Mouse (Mus musculus) forebrain, embryonic 13.5 days (tissue): ENCODE data around the gene Ice2. TPM values are rescaled to one million over a fixed set of nuclear protein-coding genes. Genes with fewer than 3 reads are reported as not detected.

ENCODE experiments used
- ATAC-seq: fragments of 200-750 bp; cut with Nextera tagmentation; 2 replicates; pipeline ENCODE4 v1.8.0; 2017
- H3K27ac ChIP-seq: fragments of 300-500 bp; sonication (generic); 2 replicates; pipeline ENCODE4 v1.5.1; 2015; ENCODE audit warnings: inconsistent platforms, mild to moderate bottlenecking, moderate library complexity
- H3K27me3 ChIP-seq: fragments of 300-500 bp; sonication (generic); 2 replicates; pipeline ENCODE4 v1.6.1; 2015; ENCODE audit warnings: mild to moderate bottlenecking, inconsistent platforms
- H3K36me3 ChIP-seq: fragments of 300-500 bp; sonication (generic); 2 replicates; pipeline ENCODE4 v1.6.1; 2015; ENCODE audit warnings: mild to moderate bottlenecking, inconsistent platforms; ENCODE audit not compliant: poor library complexity, severe bottlenecking
- H3K4me1 ChIP-seq: fragments of 300-500 bp; sonication (generic); 2 replicates; pipeline ENCODE4 v1.6.1; 2015; ENCODE audit warnings: inconsistent platforms
- H3K4me2 ChIP-seq: fragments of 300-500 bp; sonication (generic); 2 replicates; pipeline ENCODE4 v1.6.1; 2015; ENCODE audit warnings: inconsistent platforms, mild to moderate bottlenecking, moderate library complexity
- H3K4me3 ChIP-seq: fragments of 300-500 bp; sonication (generic); 2 replicates; pipeline ENCODE4 v1.5.1; 2015; ENCODE audit warnings: mild to moderate bottlenecking, inconsistent platforms
- H3K9ac ChIP-seq: fragments of 300-500 bp; sonication (generic); 2 replicates; pipeline ENCODE4 v1.6.1; 2015; ENCODE audit warnings: mild to moderate bottlenecking, inconsistent platforms
- H3K9me3 ChIP-seq: fragments of 300-500 bp; sonication (generic); replicated peaks from 2 replicates; pipeline ENCODE4 v1.6.1; 2016; ENCODE audit warnings: inconsistent platforms
- WGBS: fragments of 180-500 bp; shearing (Covaris S2); methylation state at CpG from one replicate; pipeline ENCODE4 v1.1.7; 2015; 5-methylcytosine and 5-hydroxymethylcytosine counted together
- polyA plus RNA-seq: library from polyadenylated mRNA; unstranded; fragments of >200 nt; fragmentation: Nextera tagmentation; extraction: Ambion mirVana; gene quantifications from 2 replicates; pipeline ENCODE4 v1.2.1, GENCODE M21; 2015

Ice2 gene
- polyA plus RNA-seq, result 14.9 and 16.4 TPM in 2 replicates

GRCm38 (mm10) chr9:69397760-69398452 lies at the start of gene Ice2:
Ice2 (plus strand) TSS chr9:69397906.
- Histone ChIP-seq H3K36me3 (no peaks in the 10 kb centered on the region), H3K4me2 (peak within 1 kb of the TSS; percentile 87), H3K9ac (peak within 1 kb of the TSS; percentile 89), H3K4me3 (peak within 1 kb of the TSS; percentile 75), H3K27ac (peak within 1 kb of the TSS; percentile 93), H3K4me1 (peaks cover 9% of the 10 kb centered on the region), H3K9me3 (no peaks in the 10 kb centered on the region), H3K27me3 (no peaks in the 10 kb centered on the region)
- under 1% methylated on average over 44 of the region's 53 CpGs for WGBS
- peak; percentile 95 for ATAC-seq

GRCm38 (mm10) chr9:69349537-69349936 lies 48.2 kb upstream of the Ice2 start:
- Histone ChIP-seq H3K9ac (no peak overlapping the region), H3K4me2 (no peak overlapping the region), H3K36me3 (no peaks in the 10 kb centered on the region), H3K4me3 (no peak overlapping the region), H3K27ac (no peak overlapping the region), H3K4me1 (peaks cover 6% of the 10 kb centered on the region; the same call in 1 of the 2 replicates), H3K9me3 (no peaks in the 10 kb centered on the region), H3K27me3 (no peaks in the 10 kb centered on the region)
- WGBS, result 96% methylated on average over 2 of the region's 2 CpGs
- no peak for ATAC-seq

GRCm38 (mm10) chr9:69354228-69354627 lies 43.5 kb upstream of the Ice2 start:
- 53% methylated on average over 6 of the region's 6 CpGs for WGBS
- Histone ChIP-seq H3K36me3 (no peaks in the 10 kb centered on the region), H3K9me3 (no peaks in the 10 kb centered on the region), H3K27ac (no peak overlapping the region), H3K27me3 (no peaks in the 10 kb centered on the region), H3K9ac (no peak overlapping the region), H3K4me1 (peaks cover 15% of the 10 kb centered on the region), H3K4me3 (no peak overlapping the region), H3K4me2 (no peak overlapping the region)
- peak; percentile 70 for ATAC-seq

- H3K9ac ChIP-seq, result no peak overlapping the region
- ATAC-seq, result no peak
- no peak overlapping the region for H3K4me2 ChIP-seq
- no peaks in the 10 kb centered on the region for H3K27me3 ChIP-seq
- H3K9me3 ChIP-seq, result no peaks in the 10 kb centered on the region
- no peak overlapping the region for H3K27ac ChIP-seq
- H3K36me3 ChIP-seq, result no peaks in the 10 kb centered on the region
- H3K4me1 ChIP-seq, result peaks cover 15% of the 10 kb centered on the region
- WGBS, result 28% methylated on average over 3 of the region's 3 CpGs
- H3K4me3 ChIP-seq, result no peak overlapping the region
Observed at GRCm38 (mm10) chr9:69357834-69358233, 39.9 kb upstream of the Ice2 start.

GRCm38 (mm10) chr9:69358797-69359196 lies 38.9 kb upstream of the Ice2 start:
- peak; percentile 58; the same call in 1 of the 2 replicates for ATAC-seq
- Histone ChIP-seq H3K4me2 (peak overlapping the region; percentile 33), H3K9ac (no peak overlapping the region), H3K9me3 (no peaks in the 10 kb centered on the region), H3K27me3 (no peaks in the 10 kb centered on the region), H3K27ac (no peak overlapping the region), H3K36me3 (no peaks in the 10 kb centered on the region), H3K4me3 (no peak overlapping the region), H3K4me1 (peaks cover 15% of the 10 kb centered on the region)
- 36% methylated on average over 6 of the region's 6 CpGs for WGBS

GRCm38 (mm10) chr9:69361951-69362445 lies 35.7 kb upstream of the Ice2 start:
- no peak for ATAC-seq
- no peaks in the 10 kb centered on the region for H3K27me3 ChIP-seq
- no peak overlapping the region for H3K9ac ChIP-seq
- H3K4me2 ChIP-seq, result no peak overlapping the region
- peaks cover 9% of the 10 kb centered on the region for H3K4me1 ChIP-seq
- no peak overlapping the region for H3K27ac ChIP-seq
- no peaks in the 10 kb centered on the region for H3K36me3 ChIP-seq
- WGBS, result 85% methylated on average over 8 of the region's 8 CpGs
- H3K4me3 ChIP-seq, result no peak overlapping the region
- H3K9me3 ChIP-seq, result no peaks in the 10 kb centered on the region

GRCm38 (mm10) chr9:69362766-69363165 lies 34.9 kb upstream of the Ice2 start:
- Histone ChIP-seq H3K9me3 (no peaks in the 10 kb centered on the region), H3K9ac (no peak overlapping the region), H3K4me3 (no peak overlapping the region), H3K4me1 (peaks cover 9% of the 10 kb centered on the region), H3K27ac (no peak overlapping the region), H3K36me3 (no peaks in the 10 kb centered on the region), H3K4me2 (no peak overlapping the region), H3K27me3 (no peaks in the 10 kb centered on the region)
- WGBS, result 46% methylated on average over 4 of the region's 4 CpGs
- ATAC-seq, result no peak

GRCm38 (mm10) chr9:69364117-69364516 lies 33.6 kb upstream of the Ice2 start:
- H3K27me3 ChIP-seq, result no peaks in the 10 kb centered on the region
- H3K4me1 ChIP-seq, result peaks cover under 1% of the 10 kb centered on the region
- no peaks in the 10 kb centered on the region for H3K36me3 ChIP-seq
- no peak overlapping the region for H3K27ac ChIP-seq
- no peak for ATAC-seq
- H3K9me3 ChIP-seq, result no peaks in the 10 kb centered on the region
- H3K4me2 ChIP-seq, result peak overlapping the region; percentile 22
- no peak overlapping the region for H3K4me3 ChIP-seq
- 47% methylated on average over 16 of the region's 16 CpGs for WGBS
- H3K9ac ChIP-seq, result no peak overlapping the region

- H3K36me3 ChIP-seq, result no peaks in the 10 kb centered on the region
- ATAC-seq, result no peak
Observed at GRCm38 (mm10) chr9:69367055-69367454, 30.7 kb upstream of the Ice2 start.

GRCm38 (mm10) chr9:69368071-69368470 lies 29.6 kb upstream of the Ice2 start:
- H3K9ac ChIP-seq, result no peak overlapping the region
- 69% methylated on average over 8 of the region's 8 CpGs for WGBS
- no peak overlapping the region for H3K4me2 ChIP-seq
- H3K9me3 ChIP-seq, result no peaks in the 10 kb centered on the region
- H3K4me3 ChIP-seq, result no peak overlapping the region
- no peaks in the 10 kb centered on the region for H3K36me3 ChIP-seq
- no peak overlapping the region for H3K27ac ChIP-seq
- 0 out of 2 replicates have a peak, but pooled peaks cover 6% of the 10 kb centered on the region for H3K4me1 ChIP-seq
- no peak for ATAC-seq
- H3K27me3 ChIP-seq, result no peaks in the 10 kb centered on the region

More at GRCm38 (mm10) chr9:69367055-69367454, 30.7 kb upstream of the Ice2 start:
- Histone ChIP-seq H3K4me3 (no peak overlapping the region), H3K27ac (no peak overlapping the region), H3K27me3 (no peaks in the 10 kb centered on the region), H3K9me3 (no peaks in the 10 kb centered on the region), H3K4me2 (no peak overlapping the region), H3K4me1 (no peaks in the 10 kb centered on the region), H3K9ac (no peak overlapping the region)
- 77% methylated on average over 4 of the region's 4 CpGs for WGBS

GRCm38 (mm10) chr9:69371046-69371724 lies 26.5 kb upstream of the Ice2 start:
- Histone ChIP-seq H3K4me2 (no peak overlapping the region), H3K4me1 (0 out of 2 replicates have a peak, but pooled peaks cover 6% of the 10 kb centered on the region), H3K36me3 (no peaks in the 10 kb centered on the region), H3K9me3 (no peaks in the 10 kb centered on the region), H3K27ac (no peak overlapping the region), H3K4me3 (no peak overlapping the region), H3K9ac (no peak overlapping the region), H3K27me3 (no peaks in the 10 kb centered on the region)
- no peak for ATAC-seq
- 81% methylated on average over 11 of the region's 11 CpGs for WGBS

GRCm38 (mm10) chr9:69372871-69373270 lies 24.8 kb upstream of the Ice2 start:
- Histone ChIP-seq H3K4me3 (no peak overlapping the region), H3K9me3 (no peaks in the 10 kb centered on the region), H3K27ac (no peak overlapping the region), H3K27me3 (no peaks in the 10 kb centered on the region), H3K4me2 (no peak overlapping the region), H3K36me3 (0 out of 2 replicates have a peak, but pooled peaks cover 3% of the 10 kb centered on the region), H3K9ac (no peak overlapping the region), H3K4me1 (0 out of 2 replicates have a peak, but pooled peaks cover 6% of the 10 kb centered on the region)
- 29% methylated on average over 4 of the region's 4 CpGs for WGBS
- no peak for ATAC-seq
